Mouse (Mus musculus) cortical plate, adult 2 months (tissue): ENCODE results near the gene Gm4871.
"Not testable (repeated sequence)": the region's sequence is repeated elsewhere in the genome, so short reads cannot be mapped to it uniquely, and the experiment has no call there.

ENCODE experiments used
- CTCF ChIP-seq: fragments of 200-500 bp; IDR thresholded peaks from 2 replicates; pipeline ENCODE4 v1.5.1; 2011; ENCODE audit warnings: mild to moderate bottlenecking, control low read depth, low read length; ENCODE audit not compliant: insufficient read depth; ENCODE audit errors: extremely low read depth
- POLR2A ChIP-seq: fragments of 200-500 bp; IDR thresholded peaks from 2 replicates; pipeline ENCODE4 v1.6.1; 2011; ENCODE audit warnings: mild to moderate bottlenecking, low read length, control low read depth; ENCODE audit not compliant: insufficient read depth; ENCODE audit errors: extremely low read depth

DNA sequence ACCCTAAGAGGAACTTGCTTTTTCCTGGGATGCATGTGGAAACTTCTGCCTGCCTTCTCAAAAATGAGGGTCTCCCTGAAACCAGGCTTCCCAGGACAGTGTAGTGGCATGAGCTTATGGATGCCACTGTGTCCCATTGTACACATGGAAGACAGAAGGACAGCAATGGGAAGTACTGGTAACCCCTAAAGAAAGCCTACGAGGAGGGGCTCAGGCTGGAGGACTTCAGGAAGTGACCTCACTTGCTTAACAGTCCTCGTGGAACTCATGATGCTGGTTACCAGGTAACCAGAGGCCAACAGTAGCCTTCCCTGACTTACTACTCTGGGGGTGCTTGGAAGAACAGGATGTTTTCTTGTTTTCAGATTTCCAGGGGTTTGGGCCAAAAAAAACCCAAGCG lies 10.1 kb upstream of the Gm4871 start, which contains the start of gene 1700018F24Rik:
- TF ChIP-seq CTCF, POLR2A: not testable (repeated sequence)
